Mouse (Mus musculus) right cerebral cortex, adult 2 months (tissue): ENCODE results near the gene Zcchc4.
"Not testable (repeated sequence)": the region's sequence is repeated elsewhere in the genome, so short reads cannot be mapped to it uniquely, and the experiment has no call there.

Experiments used
- DNase-seq, 2 experiments: peaks; one replicate each; pipeline ENCODE4 v3.0.0; 2021 to 2022; ENCODE audit warnings: low spot score in 2 of 2

Gene Zcchc4

DNA sequence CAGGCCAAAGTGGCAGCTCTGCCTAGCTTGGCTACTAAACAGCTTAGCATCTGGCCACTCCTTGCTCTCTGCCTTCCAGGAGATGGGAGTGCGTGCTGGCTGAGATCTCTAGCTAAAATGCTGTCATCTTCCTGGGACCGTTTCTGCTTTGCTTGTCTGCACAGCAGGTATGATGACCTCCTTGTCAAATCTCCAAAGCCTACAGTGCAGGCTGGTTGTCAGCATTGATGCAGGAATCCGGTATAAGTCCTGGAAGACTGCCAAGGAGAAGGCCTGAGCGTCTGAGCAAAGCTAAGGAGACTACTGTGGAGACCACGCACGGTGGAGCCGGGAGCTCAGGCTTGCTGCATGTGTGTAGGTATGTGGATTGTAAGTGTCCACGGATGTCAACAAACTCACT, at the start of gene Zcchc4:
Gene Zcchc4 (plus strand): TSS at position 173 of the 400 bp plus-strand sequence.
- no peak for DNase-seq

DNA sequence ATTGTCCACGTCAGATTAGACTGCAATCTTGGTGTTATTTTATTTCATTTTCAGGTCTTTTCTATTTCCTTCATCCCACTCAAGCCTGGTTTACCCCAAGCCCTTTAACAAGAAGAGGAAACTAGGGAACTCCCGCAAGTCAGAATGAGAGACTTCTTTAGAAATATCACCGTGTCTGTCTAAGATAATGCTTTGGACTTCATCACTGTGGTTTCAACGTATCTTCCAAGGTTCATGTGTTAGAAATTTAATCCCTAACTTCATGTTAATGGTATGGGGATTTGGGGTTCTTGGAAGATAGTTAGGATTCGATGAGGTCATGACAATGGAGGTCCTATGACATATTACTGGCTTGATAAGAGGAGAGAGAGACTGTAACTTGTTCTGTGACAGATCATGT, 47.5 kb upstream of the Zcchc4 start:
- no peak for DNase-seq

DNA sequence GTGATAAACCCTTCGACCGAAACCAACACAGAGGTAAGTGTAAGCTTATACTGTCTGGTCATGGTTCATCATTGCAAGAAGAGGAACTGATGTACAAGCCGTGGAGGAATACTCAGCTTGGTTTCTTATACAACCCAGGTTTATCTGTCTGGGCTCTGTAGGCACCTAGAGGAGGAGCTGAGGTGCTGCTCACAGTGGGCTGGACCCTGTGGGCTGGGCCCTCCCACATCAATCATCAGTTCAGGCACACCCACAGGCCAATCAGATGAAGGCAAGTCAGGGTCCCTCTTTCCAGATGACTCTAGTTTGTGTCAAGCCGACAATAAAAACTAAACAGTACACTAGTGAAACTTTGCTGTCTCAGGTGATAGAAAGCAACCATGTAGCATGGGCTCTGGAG, 42.4 kb upstream of the Zcchc4 start:
- DNase-seq = no peak

DNA sequence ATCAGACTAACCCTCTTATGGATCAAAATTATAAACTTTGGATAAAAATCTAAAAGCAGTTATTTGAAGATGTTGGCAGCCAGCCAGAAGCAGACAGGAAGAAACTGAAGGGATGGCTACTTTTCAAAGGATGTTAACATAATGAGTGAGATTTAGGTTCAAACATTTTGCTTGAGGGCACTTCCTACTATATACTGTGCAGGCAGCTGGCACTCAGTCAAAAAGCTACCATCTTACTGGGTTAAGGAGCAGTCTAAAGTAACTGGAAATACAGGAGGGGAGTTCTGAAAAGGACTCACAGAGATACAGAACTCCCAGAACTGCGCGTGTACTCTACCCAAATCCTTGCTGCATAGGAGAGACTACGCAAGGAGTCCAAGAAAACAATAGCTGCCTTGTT, 39.2 kb upstream of the Zcchc4 start:
- no peak for DNase-seq

DNA sequence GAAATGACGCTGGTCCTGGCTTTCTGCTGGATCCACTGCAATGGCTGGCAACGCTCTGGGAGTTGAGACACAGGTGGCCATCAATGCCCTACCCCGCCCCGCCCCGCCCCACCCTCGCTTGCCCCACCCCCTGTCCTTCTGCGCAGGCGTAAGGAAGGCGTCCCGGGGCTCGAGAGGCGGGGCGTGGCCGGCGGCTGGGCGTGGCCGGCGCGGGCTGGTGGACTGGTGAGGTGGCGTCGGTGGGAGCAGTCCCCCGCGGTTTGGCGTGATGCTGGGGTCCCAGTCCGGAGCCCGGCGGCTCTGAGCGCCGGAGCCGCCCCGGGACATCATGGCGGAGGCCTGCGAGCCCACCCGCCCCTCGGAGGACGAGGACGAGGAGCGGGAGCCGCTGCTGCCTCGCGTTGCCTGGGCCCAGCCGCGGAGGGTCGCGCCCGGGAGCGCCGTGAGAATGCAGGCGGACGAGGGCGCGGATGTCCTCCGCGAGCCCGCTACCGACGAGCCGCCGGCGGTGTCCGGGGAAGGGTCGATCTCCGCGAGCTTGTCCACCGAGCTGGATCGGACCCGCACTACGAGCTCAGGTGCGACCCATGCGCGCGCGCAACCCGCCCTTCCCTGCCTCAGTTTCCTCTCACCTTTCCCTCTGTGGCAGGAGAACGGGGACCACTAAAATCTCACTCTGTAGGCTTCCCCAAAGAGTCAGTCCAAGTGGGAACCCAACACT, 33.7 kb upstream of the Zcchc4 start, which contains the start of gene Pi4k2b:
Gene Pi4k2b (plus strand): TSS at position 184 of the 721 bp plus-strand sequence.
- peak; percentile 41 to 47 for DNase-seq

DNA sequence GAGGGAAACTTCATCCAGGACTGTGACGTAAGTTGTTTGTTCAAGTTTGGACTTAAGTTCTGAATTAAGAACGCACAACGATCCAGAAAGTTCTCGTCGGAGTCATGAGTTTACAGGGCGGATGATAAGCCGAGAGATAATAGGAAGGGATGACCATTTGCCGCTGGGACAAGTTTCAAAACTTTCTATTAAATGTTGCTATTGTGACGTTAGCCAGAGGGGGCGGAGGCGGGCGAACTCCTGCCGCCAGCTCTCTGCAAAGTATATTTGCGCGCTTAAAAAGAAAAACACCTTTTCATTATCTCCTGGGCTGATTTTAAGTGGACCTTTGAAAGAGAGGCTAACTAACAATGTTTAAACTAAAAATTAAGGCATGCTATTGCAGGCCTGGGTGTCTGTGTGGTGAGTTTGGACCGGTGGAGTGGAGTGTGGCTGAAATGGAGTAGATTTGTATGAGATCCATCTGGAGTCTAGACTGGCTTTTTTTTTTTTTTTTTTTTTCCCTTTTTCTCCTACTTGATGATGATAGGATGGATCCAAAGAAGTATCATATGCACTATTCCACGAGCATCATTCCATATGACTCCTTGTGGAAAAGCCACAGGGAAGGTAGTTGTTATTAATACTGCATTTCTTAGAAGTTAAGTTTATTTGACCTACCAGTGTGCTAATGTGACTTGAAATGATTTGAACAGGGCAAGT, 32.9 kb upstream of the Zcchc4 start:
- DNase-seq = peak; percentile 3 to 10

DNA sequence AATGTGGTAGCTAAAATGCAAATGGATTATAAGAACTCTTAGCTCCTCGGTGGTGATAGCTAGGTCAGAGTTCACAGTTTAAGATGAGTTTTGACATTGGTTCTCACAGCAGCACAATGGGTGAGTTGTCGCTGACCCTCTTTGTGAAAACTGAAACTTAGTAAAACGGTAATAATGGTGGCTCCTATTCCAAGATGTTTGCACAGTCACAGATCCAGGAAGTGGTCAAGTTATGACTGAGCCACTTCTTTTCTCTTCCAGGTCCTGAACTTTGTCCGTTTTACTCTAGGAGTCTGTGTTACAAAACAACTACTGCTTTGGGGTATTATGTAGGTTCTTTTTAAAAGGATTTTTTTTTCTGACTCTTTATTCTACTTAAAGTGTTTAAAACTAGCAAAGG, 32.0 kb upstream of the Zcchc4 start:
- no peak for DNase-seq

DNA sequence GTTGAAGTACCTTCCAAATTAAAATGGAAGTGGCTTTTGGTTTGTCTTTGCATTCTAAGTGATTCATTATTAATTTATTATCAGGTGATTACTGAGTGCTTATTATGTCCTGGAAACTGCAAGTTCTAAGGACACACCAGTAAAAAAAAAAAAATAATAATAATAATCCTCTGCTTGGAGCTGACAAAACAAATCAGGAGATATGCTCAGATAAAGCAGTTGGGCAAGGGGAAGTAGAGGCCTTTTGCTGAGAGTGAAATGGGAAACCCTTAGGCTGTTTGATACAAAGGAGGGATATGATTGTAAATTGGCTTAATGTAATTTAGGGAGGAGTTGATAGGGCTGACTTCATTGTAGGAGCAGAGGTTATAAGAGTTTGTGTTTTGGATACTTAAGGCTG, 28.3 kb upstream of the Zcchc4 start:
- no peak for DNase-seq

DNA sequence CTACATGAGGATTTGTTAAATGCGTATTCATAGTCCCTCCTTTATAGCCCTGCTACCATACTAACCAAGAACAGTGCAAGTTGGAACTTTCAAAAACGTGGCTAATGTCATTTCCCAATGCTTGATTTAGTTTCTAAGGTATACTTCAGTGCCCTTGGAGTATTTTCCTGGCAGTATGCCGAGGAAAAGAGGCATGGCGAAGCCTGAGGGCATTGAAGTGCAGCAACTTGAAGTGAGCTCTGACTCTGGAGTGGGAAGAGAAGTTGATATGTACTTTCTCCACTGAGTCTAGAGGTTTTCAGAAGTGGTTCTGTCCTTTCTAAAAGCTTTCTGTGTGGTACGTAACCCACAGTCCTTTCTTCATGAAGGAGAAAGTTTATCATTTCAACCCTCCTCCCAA, 26.5 kb upstream of the Zcchc4 start:
- no peak for DNase-seq

DNA sequence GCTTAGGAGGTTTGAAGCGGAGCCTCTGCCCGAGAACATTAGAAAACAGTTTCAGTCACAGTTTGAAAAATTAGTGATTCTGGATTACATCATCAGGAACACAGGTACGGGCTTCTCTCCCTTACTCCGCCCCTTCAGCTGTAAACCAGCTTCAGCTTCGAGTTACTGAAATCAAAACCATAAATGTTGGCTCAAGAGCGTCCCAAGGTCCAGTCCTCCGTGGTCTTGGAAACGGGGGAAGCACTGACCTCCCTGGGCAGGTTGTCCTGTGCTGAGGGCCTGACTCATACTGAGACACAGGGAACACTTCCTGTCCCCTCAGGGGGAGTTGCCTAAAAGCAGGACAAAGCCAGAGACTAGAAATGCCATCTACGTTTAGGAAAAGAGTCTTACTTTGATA, 22.1 kb upstream of the Zcchc4 start:
- no peak for DNase-seq

DNA sequence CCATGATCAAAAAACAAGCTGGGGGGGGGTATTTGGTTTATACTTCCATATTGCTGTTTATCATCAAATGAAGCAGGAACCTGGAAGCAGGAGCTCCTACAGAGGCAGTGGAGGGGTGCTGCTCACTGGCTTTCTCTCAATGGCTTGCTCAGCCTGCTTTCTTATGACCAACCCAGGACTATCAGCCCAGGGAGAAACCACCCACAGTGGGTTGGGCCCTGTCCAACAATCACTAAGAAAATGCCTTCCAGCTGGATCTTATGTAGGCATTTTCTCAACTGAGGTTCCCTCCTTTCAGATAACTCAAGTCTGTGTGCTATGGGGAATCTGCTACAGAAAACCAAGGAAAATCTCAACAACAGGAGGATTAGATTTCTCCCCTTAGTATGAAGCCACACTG, 21.0 kb upstream of the Zcchc4 start:
- DNase-seq = no peak

DNA sequence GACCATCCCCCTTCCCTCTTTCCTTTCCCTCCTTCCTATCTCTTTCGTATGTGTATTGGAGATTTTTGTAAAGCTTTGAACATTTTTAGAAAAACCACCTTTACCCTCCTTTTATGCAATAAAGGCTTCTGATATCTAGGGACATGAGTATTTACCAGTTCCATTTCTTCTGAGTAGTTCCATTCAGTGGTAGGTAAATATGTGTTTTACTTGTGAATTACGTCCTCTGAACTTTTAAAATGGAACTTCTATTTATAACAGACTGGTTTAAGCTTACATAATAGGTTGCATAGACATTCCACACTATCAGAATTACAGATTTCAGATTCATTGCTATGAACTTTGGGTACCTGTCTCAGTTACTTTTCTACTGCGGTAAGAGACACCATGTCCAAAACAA, 19.9 kb upstream of the Zcchc4 start:
- DNase-seq = no peak

DNA sequence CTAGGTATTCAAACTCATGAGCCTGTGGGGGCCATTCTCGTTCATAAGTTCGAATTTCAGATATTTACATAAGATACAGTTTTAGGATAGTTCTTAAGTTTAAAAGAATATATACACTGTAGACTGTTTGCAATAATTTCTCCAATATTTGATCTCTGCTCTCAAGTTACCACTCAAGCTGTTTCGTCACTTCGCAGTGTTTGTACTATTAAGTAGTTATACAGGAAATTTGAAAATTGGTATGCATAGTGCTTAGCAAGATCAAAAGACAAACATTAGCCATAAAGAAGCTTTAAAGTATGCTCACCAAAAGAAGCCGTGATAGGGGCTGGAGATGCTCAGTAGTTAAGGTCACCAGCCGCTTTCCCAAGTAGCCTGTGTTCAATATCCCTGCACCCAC, 19.2 kb upstream of the Zcchc4 start:
- DNase-seq = no peak

DNA sequence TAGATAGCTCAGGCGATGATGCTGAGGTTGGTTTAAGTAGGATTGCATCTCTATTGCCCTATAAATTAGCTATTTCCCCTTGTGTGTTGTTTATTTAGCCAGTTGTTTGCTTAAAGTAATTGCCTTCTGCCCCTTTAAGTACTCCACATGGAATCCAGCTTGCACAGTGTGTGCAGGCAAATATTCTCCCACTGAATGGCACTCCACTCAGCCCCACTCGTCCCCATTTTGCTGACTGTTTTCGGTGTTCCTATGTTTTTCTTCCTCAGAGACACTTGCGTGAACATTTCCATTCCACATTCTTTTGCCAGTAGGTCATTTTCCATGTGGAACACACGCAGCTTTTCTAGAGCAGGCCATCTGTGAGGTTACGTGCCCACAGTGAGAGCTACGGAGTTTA, 12.6 kb upstream of the Zcchc4 start:
- no peak for DNase-seq

DNA sequence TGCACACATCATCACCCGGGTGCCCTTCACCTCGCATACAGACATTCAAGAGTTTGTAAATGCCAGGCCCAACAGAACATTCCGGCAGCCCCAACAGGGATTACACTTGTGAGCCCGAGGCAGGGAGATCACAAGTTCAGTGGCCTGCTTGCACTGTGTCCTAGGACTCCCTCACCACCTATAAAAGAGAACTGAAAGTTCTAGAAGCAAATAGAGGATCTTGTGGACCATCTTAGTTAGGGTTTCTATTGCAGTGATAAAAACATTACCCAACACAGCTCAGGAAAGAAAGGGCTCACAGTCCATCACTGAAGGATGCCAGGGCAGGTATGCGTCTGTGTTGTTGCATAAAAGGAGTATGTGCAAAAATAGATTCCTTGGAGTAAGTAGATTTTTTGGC, 942 bp upstream of the Zcchc4 start:
- no peak for DNase-seq

DNA sequence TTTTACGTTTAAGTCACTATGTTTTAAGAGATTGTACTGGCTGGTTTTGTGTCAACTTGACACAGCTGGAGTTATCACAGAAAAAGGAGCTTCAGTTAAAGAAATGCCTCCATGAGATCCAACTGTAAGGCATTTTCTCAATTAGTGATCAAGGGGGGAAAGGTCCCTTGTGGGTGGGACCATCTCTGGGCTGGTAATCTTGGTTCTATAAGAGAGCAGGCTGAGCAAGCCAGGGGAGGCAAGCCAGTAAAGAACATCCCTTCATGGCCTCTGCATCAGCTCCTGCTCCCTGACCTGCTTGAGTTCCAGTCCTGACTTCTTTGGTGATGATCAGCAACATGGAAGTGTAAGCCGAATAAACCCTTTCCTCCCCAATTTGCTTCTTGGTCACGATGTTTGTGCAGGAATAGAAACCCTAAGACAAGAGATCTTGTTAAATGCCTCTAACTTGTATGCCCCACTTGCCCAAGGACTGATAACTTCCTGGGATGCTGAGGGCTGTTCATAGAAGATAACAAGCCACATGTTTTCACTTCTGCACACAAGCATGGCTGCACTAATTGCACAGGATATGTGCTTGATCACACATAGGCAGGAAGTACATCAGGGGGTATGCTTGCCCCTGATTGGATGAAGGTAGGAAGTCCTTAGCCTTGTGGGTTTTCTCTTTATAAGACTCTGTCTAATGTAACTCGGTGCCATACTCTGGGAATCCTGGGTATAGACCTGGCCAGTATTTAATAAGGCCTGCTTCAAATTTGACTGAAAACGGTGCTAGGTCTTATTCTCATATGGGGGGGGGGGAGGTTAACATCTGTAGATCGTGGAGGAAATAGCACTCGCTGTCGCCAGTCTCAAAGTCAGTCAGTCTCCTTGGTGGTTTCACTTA, 1.5 kb downstream of the Zcchc4 start:
- not testable (repeated sequence) for DNase-seq

DNA sequence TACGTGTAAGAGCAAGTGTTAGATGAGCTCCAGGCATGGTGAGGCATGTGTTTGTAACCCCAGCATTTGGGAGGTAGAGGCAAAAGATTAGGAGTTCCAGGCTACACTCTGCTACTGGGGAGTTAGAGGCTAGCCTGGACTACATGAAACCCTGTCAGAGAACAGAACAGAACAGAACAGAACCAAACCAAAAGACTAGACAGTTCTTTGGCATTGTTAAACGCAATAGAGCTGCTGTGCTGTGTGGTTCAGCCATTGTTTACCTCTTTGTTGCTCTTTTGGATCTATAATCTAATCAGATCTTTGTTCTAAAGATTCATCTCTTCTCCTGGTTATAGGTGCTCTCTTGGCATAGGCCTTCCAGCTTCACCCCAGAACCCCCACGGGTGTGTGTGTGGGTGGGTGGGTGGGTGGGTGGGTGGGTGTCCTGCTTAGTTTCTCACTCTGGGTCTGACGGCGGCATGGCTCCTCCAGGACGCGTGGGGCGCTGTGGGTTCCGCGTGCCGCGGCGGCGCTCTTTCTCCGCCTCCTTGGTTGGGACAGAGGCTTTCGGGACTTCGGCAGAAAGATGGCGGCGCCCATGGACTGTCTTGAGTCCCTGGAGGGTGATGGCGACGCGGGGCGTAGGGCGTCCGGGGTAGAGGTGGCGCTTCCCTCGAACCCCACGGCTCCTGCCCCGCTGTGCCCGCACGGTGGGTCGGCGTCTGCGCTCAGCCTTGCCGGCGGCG, 7.5 kb downstream of the Zcchc4 start:
- peak; percentile 87 to 89 for DNase-seq

DNA sequence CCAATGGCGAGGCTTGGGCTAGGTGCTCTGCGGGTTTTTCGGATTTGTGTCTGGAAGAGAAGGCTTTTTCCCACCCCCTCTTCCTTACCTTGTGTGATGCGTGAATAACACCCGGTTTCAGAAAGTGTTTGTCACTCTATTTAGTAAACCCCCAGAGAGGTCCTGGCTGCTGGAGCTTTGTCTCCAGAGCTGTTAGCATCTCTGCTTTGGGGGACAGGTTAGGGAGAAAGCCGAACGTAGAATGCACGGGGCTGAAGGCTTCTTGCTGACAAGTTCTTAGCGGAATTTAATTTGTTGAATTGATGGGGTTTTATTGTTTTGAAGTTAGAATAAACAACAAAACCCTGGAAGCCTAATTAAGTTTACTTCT, 8.0 kb downstream of the Zcchc4 start:
- DNase-seq = no peak

DNA sequence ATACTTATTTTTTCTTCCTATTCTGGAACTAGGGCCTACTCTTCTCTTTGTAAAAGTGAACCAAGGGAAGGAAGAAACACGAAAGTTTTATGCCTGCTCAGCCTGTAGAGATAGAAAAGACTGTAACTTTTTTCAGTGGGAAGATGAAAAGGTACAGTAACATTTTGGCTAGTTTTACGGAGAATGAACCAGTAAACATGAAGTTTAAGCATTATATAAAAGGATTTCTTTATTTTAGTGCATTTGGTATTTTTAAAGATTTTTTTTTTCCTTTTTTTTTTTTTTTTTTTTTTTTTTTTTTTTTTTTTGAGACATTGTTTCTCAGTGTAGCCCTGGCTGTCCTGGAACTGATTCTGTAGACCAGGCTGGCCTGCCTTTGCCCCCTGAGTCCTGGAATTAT, 8.7 kb downstream of the Zcchc4 start:
- no peak for DNase-seq

DNA sequence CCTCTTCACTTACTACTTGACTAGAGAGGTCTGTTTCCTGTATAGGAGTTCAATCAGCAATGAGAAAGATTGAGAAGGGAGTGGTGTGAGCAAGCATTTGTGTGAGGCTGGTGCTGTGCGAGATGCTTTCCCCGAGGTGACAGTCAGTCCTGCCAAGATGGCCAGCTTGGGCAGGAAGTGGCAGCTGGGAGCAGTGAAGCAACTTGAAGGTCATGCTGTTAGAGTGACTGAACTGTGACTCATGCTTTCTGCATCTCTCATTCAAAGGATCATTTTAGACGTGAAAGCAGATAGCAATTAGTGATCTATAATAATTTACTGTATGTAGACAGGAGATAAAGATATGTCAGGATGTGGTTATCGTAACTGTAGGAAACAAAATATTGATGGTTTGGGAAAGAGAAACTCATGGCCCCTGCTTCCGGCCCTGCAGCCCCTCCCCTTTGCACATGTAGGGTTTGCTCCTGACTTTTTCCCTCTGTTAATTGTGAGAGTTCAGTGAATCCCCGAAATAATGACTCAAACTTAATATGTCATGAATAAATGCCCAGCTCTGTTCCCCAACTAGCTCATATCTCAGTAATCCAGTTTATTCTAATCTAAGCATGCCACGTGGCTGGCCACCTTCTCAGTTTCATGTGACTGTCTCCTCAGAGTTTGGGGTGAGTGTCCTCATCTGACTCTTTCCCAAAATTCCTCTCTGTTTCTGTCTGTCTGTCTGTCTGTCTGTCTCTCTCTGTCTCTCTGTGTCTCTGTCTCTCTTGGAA, 11.5 kb downstream of the Zcchc4 start:
- DNase-seq = no peak

DNA sequence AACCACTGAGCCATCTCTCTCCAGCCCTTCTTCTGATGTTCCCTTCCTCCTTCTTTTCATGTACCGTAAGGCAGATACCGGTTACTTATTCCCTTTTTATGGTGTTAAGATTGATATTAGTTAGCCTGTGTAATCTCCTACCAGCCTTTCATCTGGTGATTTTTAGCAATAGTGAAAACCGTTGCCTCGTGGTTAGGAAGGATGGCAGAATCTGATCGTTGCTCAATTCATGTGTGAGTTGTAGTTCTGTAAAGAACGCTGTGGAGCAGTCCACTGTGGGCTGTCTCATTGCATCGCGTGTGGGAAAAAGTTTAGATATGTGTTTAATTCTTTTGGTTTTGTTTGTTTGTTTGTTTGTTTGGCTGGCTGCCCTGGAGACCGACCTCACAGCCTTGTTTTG, 18.0 kb downstream of the Zcchc4 start:
- DNase-seq = no peak
